Mouse (Mus musculus) intestine, postnatal 0 days (tissue): Measurements from ENCODE around the gene Aurkb. TPM values are rescaled to one million over a fixed set of nuclear protein-coding genes. Genes with fewer than 3 reads are reported as not detected.
A peak's percentile ranks its signal among the peaks of the same experiment; 100 is the strongest.
"Not testable (repeated sequence)": the region's sequence is repeated elsewhere in the genome, so short reads cannot be mapped to it uniquely, and the experiment has no call there.

ENCODE experiments used
- ATAC-seq: fragments of 200-750 bp; cut with Nextera tagmentation; 2 replicates; pipeline ENCODE4 v1.8.0; 2017; ENCODE audit warnings: mild to moderate bottlenecking, moderate TSS enrichment, moderate library complexity
- H3K27ac ChIP-seq: fragments of 300-500 bp; sonication (generic); 2 replicates; pipeline ENCODE4 v1.5.1; 2014; ENCODE audit warnings: mild to moderate bottlenecking, low read depth, low read length, moderate library complexity
- H3K27me3 ChIP-seq: fragments of 300-500 bp; sonication (generic); replicated peaks from 2 replicates; pipeline ENCODE4 v1.6.1; 2014; ENCODE audit warnings: low read length, mixed read lengths; ENCODE audit not compliant: control insufficient read depth, insufficient read depth
- H3K36me3 ChIP-seq: fragments of 300-500 bp; sonication (generic); 2 replicates; pipeline ENCODE4 v1.6.1; 2014; ENCODE audit warnings: mild to moderate bottlenecking, moderate library complexity; ENCODE audit not compliant: control insufficient read depth, insufficient read depth
- H3K4me1 ChIP-seq: fragments of 300-500 bp; sonication (generic); replicated peaks from 2 replicates; pipeline ENCODE4 v1.6.1; 2014; ENCODE audit warnings: antibody characterized with exemption, low read length, mixed read lengths; ENCODE audit not compliant: control insufficient read depth, insufficient read depth
- H3K4me2 ChIP-seq: fragments of 300-500 bp; sonication (generic); replicated peaks from 2 replicates; pipeline ENCODE4 v1.6.1; 2014; ENCODE audit warnings: low read depth, mild to moderate bottlenecking, moderate library complexity
- H3K4me3 ChIP-seq: fragments of 300-500 bp; sonication (generic); 2 replicates; pipeline ENCODE4 v1.5.1; 2014; ENCODE audit warnings: low read depth, low read length
- H3K9ac ChIP-seq: fragments of 300-500 bp; sonication (generic); 2 replicates; pipeline ENCODE4 v1.6.1; 2014; ENCODE audit warnings: mild to moderate bottlenecking, low read depth, low read length
- H3K9me3 ChIP-seq: fragments of 300-500 bp; sonication (generic); 2 replicates; pipeline ENCODE4 v1.6.1; 2016; ENCODE audit warnings: mixed run types; ENCODE audit not compliant: control insufficient read depth
- CTCF ChIP-seq: sonication (generic); IDR thresholded peaks from 2 replicates; pipeline ENCODE4 v1.5.1; 2016; ENCODE audit warnings: low read depth, mild to moderate bottlenecking, control low read depth, antibody characterized with exemption, moderate library complexity
- WGBS: fragments of 180-500 bp; shearing (Covaris S2); extraction: QIAGEN DNeasy Blood & Tissue Kit; methylation state at CpG from one replicate; pipeline ENCODE4 v1.1.7; 2014; 5-methylcytosine and 5-hydroxymethylcytosine counted together
- polyA plus RNA-seq: library from polyadenylated mRNA; unstranded; fragments of >200 nt; fragmentation: Nextera tagmentation; extraction: Ambion mirVana; gene quantifications from 2 replicates; pipeline ENCODE4 v1.2.1, GENCODE M21; 2015

Gene Aurkb
- polyA plus RNA-seq, 1 experiment from 2014 or later, result 24.3 TPM

DNA sequence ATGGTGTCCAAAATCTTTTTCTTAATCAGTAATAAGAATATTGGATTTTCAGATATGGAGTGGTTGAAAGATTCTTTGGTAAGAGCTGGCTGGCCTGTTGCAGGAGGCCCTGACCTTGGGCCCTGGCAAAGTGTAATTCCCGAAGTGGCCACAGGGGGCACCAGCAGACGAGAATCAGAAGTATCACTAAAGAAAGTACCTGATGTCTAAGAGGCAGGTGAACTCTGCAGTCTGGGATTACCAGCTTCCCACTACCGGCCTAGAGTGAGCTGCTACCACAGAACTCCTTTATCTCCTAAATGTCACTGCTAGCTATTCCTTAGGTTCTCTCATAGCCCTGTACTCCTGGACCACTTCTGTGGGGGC lies 46.9 kb downstream of the Aurkb start:
- 3% methylated on average over 3 of the region's 3 CpGs for WGBS
- H3K9me3 ChIP-seq, result no peaks in the 10 kb centered on the region

GRCm38 (mm10) chr11:69092871-69093270 lies 47.4 kb downstream of the Aurkb start:
- WGBS, result 67% methylated on average over 4 of the region's 4 CpGs
- H3K4me1 ChIP-seq, result peaks cover 12% of the 10 kb centered on the region
- TF ChIP-seq CTCF, result no peak; the same call in 1 of the 2 replicates
- no peak overlapping the region for H3K4me2 ChIP-seq
- 0 out of 2 replicates have a peak overlapping the region, but pooled peaks have one; percentile 30 for H3K27ac ChIP-seq
- no peak for ATAC-seq
- peaks cover 19% of the 10 kb centered on the region; the same call in 1 of the 2 replicates for H3K36me3 ChIP-seq
- no peaks in the 10 kb centered on the region for H3K27me3 ChIP-seq
- H3K9ac ChIP-seq, result no peak overlapping the region
- no peak overlapping the region for H3K4me3 ChIP-seq
- H3K9me3 ChIP-seq, result no peaks in the 10 kb centered on the region

More for the DNA sequence above, 46.9 kb downstream of the Aurkb start:
- TF ChIP-seq CTCF, result peak; percentile 83
- Histone ChIP-seq H3K4me2 (no peak overlapping the region), H3K4me3 (no peak overlapping the region), H3K4me1 (peaks cover 10% of the 10 kb centered on the region; the same call in 1 of the 2 replicates), H3K27me3 (no peaks in the 10 kb centered on the region), H3K36me3 (peaks cover 19% of the 10 kb centered on the region; the same call in 1 of the 2 replicates), H3K27ac (0 out of 2 replicates have a peak overlapping the region, but pooled peaks have one; percentile 30), H3K9ac (no peak overlapping the region)
- no peak for ATAC-seq

DNA sequence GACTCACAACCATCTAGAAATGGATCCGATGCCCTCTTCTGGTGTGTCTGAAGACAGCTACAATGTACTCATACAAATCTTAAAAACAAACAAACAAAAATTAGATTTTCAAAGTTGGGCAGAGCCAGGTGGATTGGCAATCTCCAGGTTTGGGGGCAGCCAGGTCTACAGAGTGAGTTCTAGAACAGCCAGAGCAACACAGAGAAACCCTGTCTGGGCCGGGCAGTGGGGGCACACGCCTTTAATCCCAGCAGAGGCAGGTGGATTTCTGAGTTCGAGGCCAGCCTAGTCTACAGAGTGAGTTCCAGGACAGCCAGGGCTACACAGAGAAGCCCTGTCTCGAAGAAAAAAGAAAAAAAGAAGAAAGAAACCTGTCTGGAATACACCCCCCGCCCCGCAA lies 48.4 kb downstream of the Aurkb start:
- not testable (repeated sequence) for H3K4me2 ChIP-seq, H3K4me3 ChIP-seq, ATAC-seq, H3K27me3 ChIP-seq, H3K9me3 ChIP-seq, H3K9ac ChIP-seq
- TF ChIP-seq CTCF, result 0 out of 2 replicates have a peak, but pooled peaks have one; percentile 24
- peak overlapping the region; percentile 75; the same call in 1 of the 2 replicates for H3K27ac ChIP-seq
- peaks cover 19% of the 10 kb centered on the region for H3K4me1 ChIP-seq
- H3K36me3 ChIP-seq, result peaks cover 19% of the 10 kb centered on the region; the same call in 1 of the 2 replicates
- 83% methylated on average over 7 of the region's 7 CpGs for WGBS

- WGBS, result under 1% methylated on average over 37 of the region's 37 CpGs
- peak within 1 kb of the TSS; percentile 99 for H3K27ac ChIP-seq
- H3K9me3 ChIP-seq, result no peaks in the 10 kb centered on the region
- no peaks in the 10 kb centered on the region for H3K27me3 ChIP-seq
- H3K4me3 ChIP-seq, result peak within 1 kb of the TSS; percentile 81
- H3K4me2 ChIP-seq, result peak within 1 kb of the TSS; percentile 85
- H3K36me3 ChIP-seq, result peaks cover 14% of the 10 kb centered on the region; the same call in 1 of the 2 replicates
- H3K9ac ChIP-seq, result peak within 1 kb of the TSS; percentile 96
- peak; percentile 82 for ATAC-seq
- peaks cover 13% of the 10 kb centered on the region; the same call in 1 of the 2 replicates for H3K4me1 ChIP-seq
- no peak for TF ChIP-seq CTCF
Observed at GRCm38 (mm10) chr11:69094697-69095429, 49.4 kb downstream of the Aurkb start, which contains the start of gene Per1. Gene Per1, plus strand, starts transcription at chr11:69095217.

- H3K4me2 ChIP-seq, result peak overlapping the region; percentile 85
- peaks cover 11% of the 10 kb centered on the region; the same call in 1 of the 2 replicates for H3K4me1 ChIP-seq
- H3K27ac ChIP-seq, result peak overlapping the region; percentile 99
- H3K36me3 ChIP-seq, result peaks cover 13% of the 10 kb centered on the region
- H3K9me3 ChIP-seq, result no peaks in the 10 kb centered on the region
- ATAC-seq, result no peak
- H3K9ac ChIP-seq, result peak overlapping the region; percentile 96
- no peaks in the 10 kb centered on the region for H3K27me3 ChIP-seq
- TF ChIP-seq CTCF, result no peak; the same call in 1 of the 2 replicates
- peak overlapping the region; percentile 81 for H3K4me3 ChIP-seq
- WGBS, result 1% methylated on average over 27 of the region's 27 CpGs
Observed at GRCm38 (mm10) chr11:69095511-69096231, 50.2 kb downstream of the Aurkb start.

GRCm38 (mm10) chr11:69096360-69096986 lies 51.0 kb downstream of the Aurkb start:
- Histone ChIP-seq H3K27me3 (no peaks in the 10 kb centered on the region), H3K4me2 (peak overlapping the region; percentile 85), H3K9me3 (no peaks in the 10 kb centered on the region), H3K4me1 (peaks cover 11% of the 10 kb centered on the region; the same call in 1 of the 2 replicates), H3K36me3 (peaks cover 14% of the 10 kb centered on the region), H3K4me3 (peak overlapping the region; percentile 81), H3K9ac (peak overlapping the region; percentile 96), H3K27ac (peak overlapping the region; percentile 99)
- WGBS, result 8% methylated on average over 9 of the region's 9 CpGs
- TF ChIP-seq CTCF, result no peak
- peak; percentile 39 for ATAC-seq
